Mouse (Mus musculus) kidney, adult 18-20 months (tissue): ENCODE results near the gene Kdm4b.

Experiments
- DNase-seq: peaks from one replicate; pipeline ENCODE4 v3.0.0; 2021

Kdm4b gene

DNA sequence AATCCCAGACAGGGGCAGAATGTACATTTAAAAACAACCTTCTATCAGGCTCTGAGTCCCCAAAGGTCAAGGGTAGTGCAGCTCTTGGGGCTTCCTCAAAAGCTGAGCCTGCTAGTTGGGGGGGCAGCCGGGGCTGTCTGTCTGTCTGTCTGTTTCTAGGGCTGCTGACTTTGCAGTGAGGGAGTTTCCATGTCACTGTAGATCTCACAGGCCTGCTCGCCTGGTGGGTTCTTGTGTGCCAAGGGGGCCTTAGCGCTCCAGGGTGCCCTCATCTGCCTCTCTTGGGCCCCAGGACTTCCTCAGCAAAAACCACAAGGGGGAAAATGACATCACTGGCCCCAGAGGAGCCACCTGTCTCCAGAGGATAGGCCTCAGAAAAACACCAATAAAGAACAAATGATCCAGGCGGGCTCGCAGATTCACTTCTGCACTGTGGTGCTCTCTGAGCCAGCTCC, 117.5 kb downstream of the Kdm4b start:
- DNase-seq: no peak

DNA sequence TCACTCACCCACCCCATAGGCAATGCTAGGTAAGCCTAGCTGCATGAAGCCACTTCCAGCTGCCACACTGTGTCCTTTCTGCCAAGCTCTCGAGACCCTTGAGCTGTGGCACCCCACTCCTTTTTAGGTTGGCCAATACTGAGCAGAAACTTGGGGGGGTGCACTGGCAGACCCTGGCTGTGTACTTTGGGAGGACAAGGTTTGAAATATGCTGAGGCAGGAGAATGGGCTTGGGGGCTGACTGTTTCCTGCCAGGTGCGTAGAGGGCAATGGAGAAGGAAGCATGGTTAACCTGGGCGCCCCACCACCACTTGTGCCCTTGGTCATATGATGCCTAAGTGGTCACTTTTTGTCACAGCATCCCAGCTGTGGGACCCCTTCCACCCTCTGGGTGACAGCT, 118.9 kb downstream of the Kdm4b start:
- DNase-seq: no peak

DNA sequence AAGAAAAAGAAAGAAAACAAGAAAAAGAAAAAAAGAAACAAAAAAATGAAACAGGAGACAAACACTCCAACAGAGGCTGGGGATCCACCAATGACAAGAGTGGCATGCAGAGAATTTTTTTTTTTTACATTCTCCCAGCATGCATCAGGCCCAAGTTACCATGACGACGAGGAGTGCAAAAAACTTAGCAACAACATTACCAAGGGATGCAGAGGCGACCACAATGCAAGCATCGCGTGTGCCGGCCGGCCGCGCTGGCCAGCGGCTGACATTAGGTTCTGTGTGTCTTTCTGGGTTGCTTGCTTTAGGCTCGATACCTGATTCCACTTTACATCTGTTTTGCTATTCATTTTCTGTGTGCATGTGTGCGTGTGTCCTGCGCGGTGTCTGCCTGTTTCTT, 119.5 kb downstream of the Kdm4b start:
- no peak for DNase-seq

DNA sequence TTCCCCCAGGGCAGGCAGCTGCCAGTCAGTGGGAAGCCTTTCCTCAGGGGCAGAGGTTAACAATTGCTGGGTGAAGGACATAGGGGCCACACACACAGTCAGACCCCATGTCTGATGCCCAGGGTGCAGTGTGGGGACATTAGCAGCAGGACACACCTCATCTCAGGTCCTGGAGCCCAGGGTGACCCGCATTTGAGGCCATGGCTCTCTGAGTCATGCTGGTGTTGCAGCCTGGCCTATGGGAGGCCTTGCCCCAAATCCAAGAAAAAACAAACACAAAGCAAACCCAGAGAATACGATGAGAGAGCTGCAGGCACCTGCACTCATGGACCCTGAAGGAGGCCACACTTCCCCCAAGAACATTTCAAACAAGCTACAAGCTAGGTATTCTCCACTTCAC, 121.9 kb downstream of the Kdm4b start:
- DNase-seq: no peak
